Mouse (Mus musculus) sigmoid colon, adult 10 weeks (tissue): ENCODE results near the gene Atp13a4. TPM values are rescaled to one million over a fixed set of nuclear protein-coding genes. Genes with fewer than 3 reads are reported as not detected.

ENCODE experiments used
- polyA plus RNA-seq: library from polyadenylated mRNA; stranded (reverse); fragments of 350-450 nt; fragmentation: Illumina TruSeq; extraction: RNeasy Lipid Tissue Mini Kit (QIAGEN cat#74804); gene quantifications from one replicate; pipeline ENCODE4 v1.2.3, GENCODE M21; 2014; ENCODE audit warnings: low read depth, low replicate concordance

Gene Atp13a4
- 1.5 TPM for polyA plus RNA-seq

DNA sequence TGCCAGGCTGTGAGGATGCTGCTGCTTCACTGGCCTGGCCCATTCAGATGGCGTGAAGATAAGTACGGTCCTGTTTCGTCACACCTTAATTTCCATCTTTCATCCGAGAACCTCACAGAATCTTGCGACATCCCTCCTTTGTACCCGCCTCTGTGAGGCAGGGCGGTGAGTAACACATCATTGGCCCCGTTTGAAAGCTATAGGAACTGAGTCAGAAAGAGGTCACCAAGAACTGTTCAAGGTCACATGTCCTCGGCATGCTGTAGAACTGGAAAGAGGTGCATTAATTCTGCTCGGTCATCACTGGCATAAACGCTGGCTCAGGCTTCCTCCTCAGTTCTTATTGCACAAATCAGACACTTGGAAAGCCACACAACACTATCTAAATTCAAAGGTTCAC, at the start of gene Atp13a4:
Gene Atp13a4 (minus strand): TSS at position 36 of the 400 bp plus-strand sequence.

GRCm38 (mm10) chr16:29579167-29579786, 34.6 kb upstream of the Atp13a4 start, which contains the start of gene Opa1:
TSS of gene Opa1 (plus strand) at chr16:29579334.

DNA sequence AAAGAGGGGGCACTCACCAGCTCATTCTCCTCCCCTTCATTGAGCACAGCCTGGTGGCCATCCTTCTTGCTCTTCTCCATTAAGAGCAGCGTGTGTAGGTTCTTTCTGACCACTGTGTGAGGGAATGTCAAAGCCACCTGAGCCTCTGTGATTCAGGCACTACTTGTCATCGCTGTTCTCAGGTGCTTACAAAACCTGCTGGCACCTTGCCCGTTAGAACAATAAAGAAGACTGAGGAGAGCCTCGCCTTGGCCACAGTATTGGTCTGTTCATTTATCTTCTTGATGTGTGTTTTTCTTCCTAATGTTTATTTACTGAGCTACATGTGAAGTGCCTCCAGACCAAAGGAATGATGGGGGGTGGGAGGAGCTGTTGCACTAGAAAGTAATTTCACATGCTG, 166.2 kb downstream of the Atp13a4 start, which contains the start of gene Atp13a5:
Gene Atp13a5 (minus strand): TSS at position 275 of the 400 bp plus-strand sequence.

Other genes with a start within 250 kb of the Atp13a4 start
- gene Atp13a5, start 166.1 kb downstream of the Atp13a4 start, polyA plus RNA-seq, result not detected
- 86.0 TPM for gene Opa1, start 34.5 kb upstream of the Atp13a4 start, polyA plus RNA-seq